Mouse (Mus musculus) kidney, embryonic 14.5 days (tissue): ENCODE data around the gene Prrg2. TPM values are rescaled to one million over a fixed set of nuclear protein-coding genes. Genes with fewer than 3 reads are reported as not detected.

Source experiments
- ATAC-seq: fragments of 200-750 bp; cut with Nextera tagmentation; 2 replicates; pipeline ENCODE4 v1.8.0; 2017; ENCODE audit warnings: moderate number of reproducible peaks, mild to moderate bottlenecking, moderate TSS enrichment, moderate library complexity; ENCODE audit not compliant: low FRiP score, low TSS enrichment
- H3K27ac ChIP-seq: fragments of 300-500 bp; sonication (generic); 2 replicates; pipeline ENCODE4 v1.5.1; 2014; ENCODE audit warnings: low read depth, mild to moderate bottlenecking, low read length, moderate library complexity, mixed read lengths
- H3K27me3 ChIP-seq: fragments of 300-500 bp; sonication (generic); 2 replicates; pipeline ENCODE4 v1.6.1; 2014; ENCODE audit warnings: mild to moderate bottlenecking, low read length; ENCODE audit not compliant: control insufficient read depth, insufficient read depth
- H3K36me3 ChIP-seq: fragments of 300-500 bp; sonication (generic); 2 replicates; pipeline ENCODE4 v1.6.1; 2014; ENCODE audit warnings: low read length, mixed read lengths; ENCODE audit not compliant: control insufficient read depth, insufficient read depth
- H3K4me1 ChIP-seq: fragments of 300-500 bp; sonication (generic); 2 replicates; pipeline ENCODE4 v1.6.1; 2014; ENCODE audit warnings: low read length, mixed read lengths; ENCODE audit not compliant: control insufficient read depth, insufficient read depth
- H3K4me2 ChIP-seq: fragments of 300-500 bp; sonication (generic); replicated peaks from 2 replicates; pipeline ENCODE4 v1.6.1; 2014; ENCODE audit warnings: low read depth, mild to moderate bottlenecking, low read length
- H3K4me3 ChIP-seq: fragments of 300-500 bp; sonication (generic); 2 replicates; pipeline ENCODE4 v1.5.1; 2014; ENCODE audit warnings: mild to moderate bottlenecking, low read length
- H3K9ac ChIP-seq: fragments of 300-500 bp; sonication (generic); 2 replicates; pipeline ENCODE4 v1.6.1; 2014; ENCODE audit warnings: low read depth, mild to moderate bottlenecking, low read length, moderate library complexity
- H3K9me3 ChIP-seq: fragments of 300-500 bp; sonication (generic); 2 replicates; pipeline ENCODE4 v1.6.1; 2016; ENCODE audit warnings: low read length; ENCODE audit not compliant: control insufficient read depth
- whole genome bisulfite sequencing: fragments of 180-500 bp; shearing (Covaris S2); extraction: QIAGEN DNeasy Blood & Tissue Kit; methylation state at CpG from one replicate; pipeline ENCODE4 v1.1.7; 2014; 5-methylcytosine and 5-hydroxymethylcytosine counted together
- polyA plus RNA-seq: library from polyadenylated mRNA; unstranded; fragments of >200 nt; fragmentation: Nextera tagmentation; extraction: Ambion mirVana; gene quantifications from 2 replicates; pipeline ENCODE4 v1.2.1, GENCODE M21; 2014

The Prrg2 gene
- polyA plus RNA-seq, 1 experiment from 2014 or later = 27.3 TPM

DNA sequence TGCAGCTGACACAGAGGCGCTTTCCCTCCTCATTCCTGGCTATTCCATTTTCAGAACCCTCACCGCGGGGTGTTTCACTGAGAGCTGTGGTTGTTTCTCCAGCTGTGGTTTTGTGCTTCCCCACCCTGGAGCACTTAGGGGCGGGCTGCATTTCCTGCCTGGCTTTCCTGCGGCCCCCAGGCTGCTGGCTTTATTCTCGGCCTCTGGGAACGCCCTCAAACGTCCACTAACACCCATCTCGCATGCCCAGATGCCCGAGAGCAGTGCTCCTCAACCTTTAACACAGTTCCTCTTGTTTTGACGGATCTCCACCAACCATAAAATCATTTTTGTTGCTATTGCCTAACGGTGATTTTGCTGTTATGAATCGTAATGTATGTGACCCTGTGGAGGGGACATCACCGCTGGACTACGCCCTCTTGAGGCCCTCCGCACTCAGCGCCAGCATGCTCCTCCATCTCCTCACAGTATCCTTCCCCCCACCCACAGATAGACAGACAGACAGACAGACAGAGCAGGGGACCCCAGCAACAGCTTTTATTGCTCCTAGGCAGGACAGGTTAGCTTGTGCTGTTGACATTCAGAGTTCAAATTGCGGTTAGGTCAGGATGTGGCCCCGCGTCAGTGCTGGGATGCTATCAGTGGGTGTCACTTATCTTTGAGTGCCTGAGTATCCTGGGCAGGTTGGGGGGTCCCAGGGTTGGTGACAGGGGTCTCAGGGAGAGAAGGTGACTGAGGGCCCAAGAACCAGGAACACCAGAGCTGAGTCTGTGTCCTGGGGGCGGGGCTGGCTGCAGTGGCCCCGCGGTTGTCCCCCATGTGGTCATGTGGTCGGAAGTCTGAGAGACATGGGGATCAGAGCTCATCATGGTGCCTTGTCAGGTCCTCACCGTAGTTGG, 20.2 kb upstream of the Prrg2 start:
- 73% methylated on average over 25 of the region's 25 CpGs for WGBS
- H3K27ac ChIP-seq = 0 out of 2 replicates have a peak overlapping the region, but pooled peaks have one; percentile 6
- H3K27me3 ChIP-seq = no peaks in the 10 kb centered on the region
- no peak overlapping the region for H3K4me3 ChIP-seq
- ATAC-seq = no peak
- H3K9ac ChIP-seq = no peak overlapping the region
- H3K36me3 ChIP-seq = peaks cover 50% of the 10 kb centered on the region
- H3K4me2 ChIP-seq = no peak overlapping the region
- peaks cover 4% of the 10 kb centered on the region; the same call in 1 of the 2 replicates for H3K4me1 ChIP-seq
- no peaks in the 10 kb centered on the region for H3K9me3 ChIP-seq

DNA sequence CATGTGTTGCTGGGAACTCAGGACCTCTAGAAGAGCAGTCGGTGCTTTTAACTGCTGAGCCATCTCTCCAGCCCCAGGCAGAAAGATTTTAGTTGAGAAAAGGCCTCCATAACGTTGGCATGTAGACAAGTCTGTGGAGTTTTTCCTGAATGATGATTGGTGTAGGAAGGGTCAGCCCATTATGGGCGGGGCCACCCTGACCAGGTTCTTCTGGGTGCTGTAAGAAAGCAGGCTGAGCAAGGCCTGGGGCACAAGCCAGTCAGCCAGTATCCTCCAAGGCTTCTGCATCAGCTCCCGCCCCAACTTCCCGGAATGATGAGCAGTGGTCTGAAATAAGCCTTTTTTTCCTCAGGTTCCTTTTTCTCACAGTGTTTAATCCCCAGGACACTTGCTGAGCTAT, 18.5 kb upstream of the Prrg2 start:
- no peak overlapping the region for H3K4me2 ChIP-seq
- WGBS = 59% methylated on average over 5 of the region's 5 CpGs
- no peaks in the 10 kb centered on the region for H3K27me3 ChIP-seq
- no peak for ATAC-seq
- no peak overlapping the region for H3K9ac ChIP-seq
- no peaks in the 10 kb centered on the region for H3K9me3 ChIP-seq
- no peak overlapping the region for H3K4me3 ChIP-seq
- peaks cover 50% of the 10 kb centered on the region for H3K36me3 ChIP-seq
- H3K27ac ChIP-seq = no peak overlapping the region
- H3K4me1 ChIP-seq = peaks cover 4% of the 10 kb centered on the region; the same call in 1 of the 2 replicates

DNA sequence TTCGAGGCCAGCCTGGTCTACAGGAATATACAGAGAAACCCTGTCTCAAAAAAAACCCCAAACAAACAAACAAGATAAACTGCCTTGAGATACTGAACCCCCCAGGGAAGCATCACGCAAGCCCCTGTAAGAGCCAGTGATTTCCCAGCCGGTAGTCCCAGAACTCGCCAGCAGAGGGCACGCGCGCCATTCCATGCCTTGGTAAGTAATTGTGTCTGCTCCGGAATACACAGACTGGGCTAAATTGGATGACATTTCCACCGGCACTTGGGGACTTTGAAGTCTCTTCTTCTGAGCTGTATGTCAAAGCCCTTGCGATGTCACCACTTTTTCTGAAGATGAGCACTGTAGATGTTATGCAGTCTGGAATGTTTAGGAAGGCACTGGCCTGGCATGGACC, 17.4 kb upstream of the Prrg2 start:
- H3K27me3 ChIP-seq = no peaks in the 10 kb centered on the region
- H3K4me1 ChIP-seq = peaks cover 8% of the 10 kb centered on the region; the same call in 1 of the 2 replicates
- no peak overlapping the region for H3K4me3 ChIP-seq
- 1% methylated on average over 10 of the region's 10 CpGs for WGBS
- no peak overlapping the region for H3K4me2 ChIP-seq
- ATAC-seq = peak; percentile 32; the same call in 1 of the 2 replicates
- no peak overlapping the region for H3K9ac ChIP-seq
- no peaks in the 10 kb centered on the region for H3K9me3 ChIP-seq
- H3K36me3 ChIP-seq = peaks cover 49% of the 10 kb centered on the region
- no peak overlapping the region for H3K27ac ChIP-seq

DNA sequence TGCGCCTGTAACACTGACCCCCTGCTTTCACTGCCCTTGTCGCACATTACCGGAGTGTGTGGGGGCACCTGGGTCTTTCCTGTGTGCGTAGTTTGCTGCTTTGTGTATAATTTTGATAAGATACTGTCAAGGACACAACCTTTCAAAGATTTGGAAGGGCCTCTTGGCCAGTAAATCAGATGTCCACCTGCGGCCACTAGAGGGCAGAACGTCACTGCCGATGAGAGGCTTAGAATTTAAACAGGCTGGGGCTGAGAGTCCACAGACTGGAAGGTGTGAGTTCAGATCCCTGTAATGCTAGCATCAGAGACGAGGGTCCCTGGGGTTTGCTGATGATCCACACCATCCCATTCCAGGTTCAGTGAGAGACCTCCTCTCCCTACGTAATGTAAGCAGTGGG, 16.0 kb upstream of the Prrg2 start:
- peaks cover 51% of the 10 kb centered on the region for H3K36me3 ChIP-seq
- WGBS = 38% methylated on average over 9 of the region's 9 CpGs

DNA sequence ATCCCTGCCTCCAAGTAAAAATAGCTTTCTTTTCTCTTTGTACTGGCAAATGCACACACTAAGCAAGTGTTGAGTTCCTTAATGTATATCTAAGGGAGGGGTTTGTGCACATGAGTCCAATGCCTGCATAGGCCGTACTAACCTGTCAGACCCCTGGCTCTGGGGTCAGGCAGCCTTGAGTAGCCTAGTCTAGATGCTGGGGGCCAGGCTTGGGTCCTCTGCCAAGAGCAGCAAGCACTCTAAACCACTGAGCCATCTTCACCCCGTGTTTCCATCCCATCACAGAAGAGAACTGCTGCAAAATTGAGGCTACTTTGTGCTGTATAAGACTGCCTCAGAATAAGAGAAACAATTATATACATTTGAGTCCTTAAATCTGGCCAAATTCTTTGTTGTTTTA, 15.4 kb upstream of the Prrg2 start:
- Histone ChIP-seq H3K27ac (no peak overlapping the region), H3K4me2 (no peak overlapping the region), H3K9me3 (no peaks in the 10 kb centered on the region), H3K4me1 (peaks cover 7% of the 10 kb centered on the region; the same call in 1 of the 2 replicates), H3K4me3 (no peak overlapping the region), H3K27me3 (no peaks in the 10 kb centered on the region), H3K36me3 (peaks cover 47% of the 10 kb centered on the region), H3K9ac (no peak overlapping the region)
- no peak for ATAC-seq
- 79% methylated on average over 2 of the region's 2 CpGs for WGBS

More for the DNA sequence above, 16.0 kb upstream of the Prrg2 start:
- Histone ChIP-seq H3K4me3 (no peak overlapping the region), H3K4me2 (no peak overlapping the region), H3K9me3 (no peaks in the 10 kb centered on the region), H3K27ac (no peak overlapping the region), H3K27me3 (no peaks in the 10 kb centered on the region), H3K4me1 (peaks cover 8% of the 10 kb centered on the region; the same call in 1 of the 2 replicates), H3K9ac (no peak overlapping the region)
- 0 out of 2 replicates have a peak, but pooled peaks have one; percentile 17 for ATAC-seq

DNA sequence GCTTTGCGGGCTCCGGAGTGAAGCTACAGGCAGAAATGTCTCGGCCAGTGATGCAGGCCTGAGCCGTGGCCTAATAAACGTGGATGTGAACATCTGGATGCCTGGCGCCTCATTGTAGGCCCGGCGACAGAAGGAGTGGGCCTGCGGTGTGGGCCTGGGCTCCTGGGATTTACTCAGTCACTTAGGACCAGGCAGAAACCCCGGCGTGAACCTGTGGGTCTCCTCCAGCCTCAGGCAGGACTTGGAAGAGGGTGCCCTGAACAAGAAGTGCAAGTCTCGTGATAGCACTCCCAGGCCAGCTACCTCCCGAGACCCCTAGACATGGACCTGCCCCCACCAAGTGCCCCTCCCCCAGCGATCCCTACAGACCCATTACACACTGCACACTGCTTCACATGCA, 14.8 kb upstream of the Prrg2 start:
- WGBS = 88% methylated on average over 14 of the region's 14 CpGs
- H3K9me3 ChIP-seq = no peaks in the 10 kb centered on the region
- H3K9ac ChIP-seq = no peak overlapping the region
- no peak overlapping the region for H3K27ac ChIP-seq
- H3K4me1 ChIP-seq = peaks cover 4% of the 10 kb centered on the region; the same call in 1 of the 2 replicates
- H3K4me3 ChIP-seq = no peak overlapping the region
- no peaks in the 10 kb centered on the region for H3K27me3 ChIP-seq
- H3K36me3 ChIP-seq = peaks cover 44% of the 10 kb centered on the region
- no peak for ATAC-seq
- H3K4me2 ChIP-seq = no peak overlapping the region

DNA sequence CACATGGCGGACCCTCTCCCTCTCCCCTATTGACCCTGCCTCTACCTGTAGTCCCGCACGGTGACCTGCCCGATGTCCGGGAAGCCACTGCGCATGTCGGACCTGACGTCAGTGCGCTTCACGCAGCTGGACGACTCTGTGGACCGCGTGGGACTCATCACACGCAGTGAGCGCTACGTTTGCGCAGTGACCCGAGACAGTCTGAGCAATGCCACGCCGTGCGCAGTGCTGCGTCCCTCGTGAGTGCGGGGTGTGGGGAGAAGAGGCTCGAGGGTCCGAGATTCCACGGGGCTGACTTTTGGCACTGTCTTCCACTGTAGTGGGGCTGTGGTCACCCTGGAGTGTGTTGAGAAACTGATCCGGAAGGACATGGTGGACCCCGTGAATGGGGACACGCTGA, 14.0 kb upstream of the Prrg2 start:
- Histone ChIP-seq H3K4me1 (0 out of 2 replicates have a peak, but pooled peaks cover 4% of the 10 kb centered on the region), H3K9ac (no peak overlapping the region), H3K4me3 (no peak overlapping the region), H3K27ac (no peak overlapping the region), H3K36me3 (peaks cover 44% of the 10 kb centered on the region), H3K27me3 (no peaks in the 10 kb centered on the region), H3K9me3 (no peaks in the 10 kb centered on the region), H3K4me2 (no peak overlapping the region)
- WGBS = 88% methylated on average over 30 of the region's 30 CpGs
- no peak for ATAC-seq

DNA sequence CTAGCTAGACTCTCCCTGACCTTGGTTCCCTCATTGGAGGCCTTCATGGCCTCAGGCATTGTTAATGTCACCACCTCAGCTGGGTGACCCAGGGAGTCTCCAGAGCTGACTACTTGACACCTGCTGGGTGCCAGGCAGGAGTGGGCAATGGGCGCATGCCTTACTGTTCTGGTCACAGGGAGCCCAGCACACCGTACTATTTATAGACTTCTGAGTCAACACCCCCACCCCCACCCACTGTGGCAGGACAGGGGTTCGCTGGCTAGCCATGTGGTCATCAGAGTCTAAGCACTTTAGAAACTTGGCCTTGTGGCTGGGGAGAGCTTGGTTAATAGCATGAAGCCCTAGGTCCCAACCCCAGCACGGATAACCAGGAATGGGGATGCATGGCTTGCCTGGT, 12.9 kb upstream of the Prrg2 start:
- H3K27me3 ChIP-seq = no peaks in the 10 kb centered on the region
- H3K9me3 ChIP-seq = no peaks in the 10 kb centered on the region
- H3K9ac ChIP-seq = no peak overlapping the region
- H3K36me3 ChIP-seq = peaks cover 44% of the 10 kb centered on the region
- H3K4me1 ChIP-seq = 0 out of 2 replicates have a peak, but pooled peaks cover 4% of the 10 kb centered on the region
- ATAC-seq = no peak
- WGBS = 65% methylated on average over 4 of the region's 4 CpGs
- no peak overlapping the region for H3K4me2 ChIP-seq
- no peak overlapping the region for H3K4me3 ChIP-seq
- no peak overlapping the region for H3K27ac ChIP-seq

DNA sequence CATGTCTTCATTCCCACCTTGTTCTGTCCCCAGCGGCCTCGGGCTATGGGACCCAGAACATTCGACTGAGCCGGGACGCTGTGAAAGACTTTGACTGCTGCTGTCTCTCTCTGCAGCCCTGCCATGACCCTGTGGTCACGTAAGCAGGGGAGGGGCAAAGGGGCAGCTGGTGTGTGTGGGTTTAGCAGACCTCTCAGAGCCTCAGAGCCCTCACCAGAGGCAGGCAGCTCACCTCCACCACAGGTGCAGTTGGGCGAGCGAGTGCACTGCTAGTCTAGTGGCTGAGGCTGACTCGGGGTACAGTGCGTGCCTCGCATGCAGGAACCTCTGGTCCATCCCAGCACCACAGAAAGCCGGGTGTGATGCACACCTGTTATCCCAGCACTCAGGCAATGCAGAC, 11.5 kb upstream of the Prrg2 start:
- H3K27me3 ChIP-seq = no peaks in the 10 kb centered on the region
- H3K4me3 ChIP-seq = no peak overlapping the region
- H3K36me3 ChIP-seq = peaks cover 44% of the 10 kb centered on the region
- ATAC-seq = no peak
- H3K4me2 ChIP-seq = no peak overlapping the region
- H3K9me3 ChIP-seq = no peaks in the 10 kb centered on the region
- WGBS = 93% methylated on average over 12 of the region's 12 CpGs
- H3K9ac ChIP-seq = no peak overlapping the region
- H3K4me1 ChIP-seq = 0 out of 2 replicates have a peak, but pooled peaks cover 4% of the 10 kb centered on the region
- H3K27ac ChIP-seq = no peak overlapping the region
